Mouse (Mus musculus): ENCODE data around the gene Klrg1.

DNA sequence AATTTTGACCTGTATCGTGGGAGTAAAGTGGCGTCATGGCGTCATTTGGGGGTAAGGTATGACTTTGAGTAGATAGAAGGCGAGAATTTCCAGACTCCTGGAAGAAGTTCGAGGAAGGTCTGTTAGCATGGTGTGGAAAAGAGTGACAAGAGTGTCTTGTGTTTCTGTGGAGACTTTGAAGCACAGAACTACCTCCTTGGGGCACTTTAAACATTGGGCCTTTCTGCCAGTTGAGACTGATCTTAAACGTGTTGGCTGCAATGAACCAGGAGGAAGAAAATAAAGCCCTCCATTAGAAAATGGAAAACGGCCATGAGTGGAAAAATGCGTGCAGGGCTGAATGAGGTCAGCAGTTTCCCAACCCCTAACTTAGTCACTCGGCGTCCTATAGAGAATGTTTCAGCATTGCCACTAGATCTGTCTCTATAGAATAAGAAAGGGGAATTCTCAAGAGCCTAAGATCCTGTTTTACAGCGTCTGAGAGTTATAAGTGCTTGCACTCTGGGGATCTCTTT, 26.8 kb upstream of the Klrg1 start:
- TF ChIP-seq CTCF (conservative IDR thresholded peaks at IDR 0.05 in 1 of 2, IDR thresholded peaks at IDR 0.05 in 1 of 2; ENCODE audit: low read depth in 2 of 2, low read length in 2 of 2) (no peak), ZC3H11A (IDR thresholded peaks at IDR 0.05; ENCODE audit: low read depth, low read length) (no peak), TCF12 (IDR thresholded peaks at IDR 0.05; ENCODE audit: low read depth, low read length) (no peak), ZNF384 (IDR thresholded peaks at IDR 0.05; ENCODE audit: low read depth, low read length) (no peak), POLR2A (IDR thresholded peaks at IDR 0.05; ENCODE audit: low read depth, low read length) (no peak), EP300 (IDR thresholded peaks at IDR 0.05; ENCODE audit: low read length) (no peak)

Data from CH12.LX (cell line).